Mouse (Mus musculus) cerebellum, adult 2 months (tissue): ENCODE measurements around the gene Cdk5rap3. TPM values are rescaled to one million over a fixed set of nuclear protein-coding genes. Genes with fewer than 3 reads are reported as not detected.

Experiments
- DNase-seq, 2 experiments: peaks; one replicate each; pipeline ENCODE4 v3.0.0; 2021
- H3K27ac ChIP-seq: fragments of 200-500 bp; 2 replicates; pipeline ENCODE4 v1.5.1; 2012; ENCODE audit warnings: low read length, control low read depth, inconsistent platforms; ENCODE audit not compliant: insufficient read depth
- H3K27me3 ChIP-seq: fragments of 200-500 bp; 2 replicates; pipeline ENCODE4 v1.6.1; 2012; ENCODE audit warnings: inconsistent platforms, mild to moderate bottlenecking, low read length, moderate library complexity; ENCODE audit not compliant: control insufficient read depth, insufficient read depth
- H3K4me1 ChIP-seq: fragments of 200-500 bp; 2 replicates; pipeline ENCODE4 v1.6.1; 2011; ENCODE audit warnings: low read length; ENCODE audit not compliant: control insufficient read depth, insufficient read depth
- H3K4me3 ChIP-seq: fragments of 200-500 bp; replicated peaks from 2 replicates; pipeline ENCODE3; 2011; ENCODE audit warnings: mild to moderate bottlenecking, low read depth, low read length, control low read depth; ENCODE audit not compliant: insufficient read depth
- CTCF ChIP-seq: fragments of 200-500 bp; IDR thresholded peaks from 2 replicates; pipeline ENCODE4 v1.5.1; 2011; ENCODE audit warnings: low read depth, mild to moderate bottlenecking, control low read depth, low read length, moderate library complexity, borderline replicate concordance; ENCODE audit not compliant: insufficient read depth
- POLR2A ChIP-seq: fragments of 200-500 bp; IDR thresholded peaks from 2 replicates; pipeline ENCODE4 v1.6.1; 2011; ENCODE audit warnings: low read length, control low read depth, borderline replicate concordance; ENCODE audit not compliant: insufficient read depth
- WGBS: fragments of 180-500 bp; shearing (Covaris S2); methylation state at CpG from one replicate; pipeline ENCODE4 v1.1.7; 2018; 5-methylcytosine and 5-hydroxymethylcytosine counted together
- polyA plus RNA-seq: library from polyadenylated mRNA; depleted of rRNA; stranded (reverse); fragments of >200 nt; gene quantifications from 2 replicates; pipeline ENCODE4 v1.2.3, GENCODE M21; 2012; rRNA removed

Cdk5rap3 gene
- 40.7 and 41.2 TPM in 2 replicates for polyA plus RNA-seq

GRCm38 (mm10) chr11:96916044-96916884 lies at the start of gene Cdk5rap3:
Cdk5rap3 (minus strand) TSS chr11:96916496.
- TF ChIP-seq CTCF, result peak; percentile 81
- TF ChIP-seq POLR2A, result peak; percentile 73; the same call in 1 of the 2 replicates
- no peaks in the 10 kb centered on the region for H3K4me1 ChIP-seq
- peak; percentile 98 to 100 for DNase-seq
- H3K27me3 ChIP-seq, result no peaks in the 10 kb centered on the region
- under 1% methylated on average over 55 of the region's 55 CpGs for WGBS
- peak within 1 kb of the TSS; percentile 78 for H3K4me3 ChIP-seq
- peak within 1 kb of the TSS; percentile 40; the same call in 1 of the 2 replicates for H3K27ac ChIP-seq

DNA sequence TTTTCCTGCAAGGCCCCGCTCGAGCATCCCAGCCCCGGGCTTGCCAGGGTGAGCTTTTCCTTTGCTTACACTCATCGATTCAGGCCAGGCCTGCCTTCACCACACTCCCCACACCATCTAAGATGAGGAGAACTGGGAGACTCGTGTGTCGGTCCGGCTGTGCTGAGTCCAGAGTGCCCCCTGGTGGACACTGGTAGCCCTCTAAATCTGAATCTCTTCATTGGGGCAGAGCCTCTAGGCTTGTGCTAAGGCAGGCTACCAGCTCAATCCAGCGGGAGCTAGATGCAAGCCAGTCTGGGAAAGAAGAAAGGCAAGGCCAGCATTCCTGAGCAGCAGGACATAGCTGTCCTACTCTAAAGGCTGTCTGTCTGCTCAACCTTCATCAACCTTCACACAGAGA lies 47.3 kb upstream of the Cdk5rap3 start:
- no peak overlapping the region for H3K4me3 ChIP-seq
- no peaks in the 10 kb centered on the region for H3K27me3 ChIP-seq
- H3K4me1 ChIP-seq, result peaks cover 5% of the 10 kb centered on the region
- H3K27ac ChIP-seq, result no peak overlapping the region
- peak; percentile 89 to 90 for DNase-seq
- 6% methylated on average over 8 of the region's 8 CpGs for WGBS
- TF ChIP-seq POLR2A, result no peak
- peak; percentile 89 for TF ChIP-seq CTCF

GRCm38 (mm10) chr11:96957061-96957805 lies 40.9 kb upstream of the Cdk5rap3 start:
- no peaks in the 10 kb centered on the region for H3K27me3 ChIP-seq
- H3K4me3 ChIP-seq, result no peak overlapping the region
- H3K27ac ChIP-seq, result no peak overlapping the region
- WGBS, result 74% methylated on average over 10 of the region's 10 CpGs
- no peak for TF ChIP-seq POLR2A
- TF ChIP-seq CTCF, result no peak
- DNase-seq, result no peak
- peaks cover 2% of the 10 kb centered on the region for H3K4me1 ChIP-seq

- TF ChIP-seq CTCF (peak; percentile 50; the same call in 1 of the 2 replicates), POLR2A (no peak)
- 60% methylated on average over 20 of the region's 20 CpGs for WGBS
- DNase-seq, result no peak
- H3K4me3 ChIP-seq, result no peak overlapping the region
- no peaks in the 10 kb centered on the region for H3K27me3 ChIP-seq
- H3K27ac ChIP-seq, result no peak overlapping the region
- peaks cover 3% of the 10 kb centered on the region for H3K4me1 ChIP-seq
These were observed 39.9 kb upstream of the Cdk5rap3 start for GRCm38 (mm10) chr11:96956009-96956724.

DNA sequence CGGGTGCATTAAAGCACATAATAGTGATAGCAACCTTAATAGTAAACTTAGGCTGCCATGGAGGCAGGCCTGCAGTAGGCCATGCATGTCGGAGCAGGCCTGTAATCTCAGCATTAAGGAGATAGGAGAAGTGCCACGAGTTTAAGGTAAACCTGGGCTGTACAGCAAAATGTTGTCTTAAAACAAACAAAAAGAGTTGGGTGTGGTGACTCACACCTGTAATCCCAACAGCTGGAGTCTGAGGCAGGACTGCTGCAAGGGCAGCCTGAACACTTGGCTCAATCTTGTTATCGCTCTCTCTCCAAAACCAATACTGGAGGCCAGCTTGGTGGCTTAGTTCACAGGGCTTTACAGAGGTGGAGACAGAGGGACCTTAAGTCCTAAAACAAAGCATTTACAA lies 38.8 kb upstream of the Cdk5rap3 start:
- Histone ChIP-seq H3K4me1 (peaks cover 3% of the 10 kb centered on the region), H3K4me3 (no peak overlapping the region), H3K27ac (no peak overlapping the region), H3K27me3 (no peaks in the 10 kb centered on the region)
- TF ChIP-seq POLR2A (no peak), CTCF (no peak)
- 88% methylated on average over 4 of the region's 4 CpGs for WGBS
- DNase-seq, result no peak

DNA sequence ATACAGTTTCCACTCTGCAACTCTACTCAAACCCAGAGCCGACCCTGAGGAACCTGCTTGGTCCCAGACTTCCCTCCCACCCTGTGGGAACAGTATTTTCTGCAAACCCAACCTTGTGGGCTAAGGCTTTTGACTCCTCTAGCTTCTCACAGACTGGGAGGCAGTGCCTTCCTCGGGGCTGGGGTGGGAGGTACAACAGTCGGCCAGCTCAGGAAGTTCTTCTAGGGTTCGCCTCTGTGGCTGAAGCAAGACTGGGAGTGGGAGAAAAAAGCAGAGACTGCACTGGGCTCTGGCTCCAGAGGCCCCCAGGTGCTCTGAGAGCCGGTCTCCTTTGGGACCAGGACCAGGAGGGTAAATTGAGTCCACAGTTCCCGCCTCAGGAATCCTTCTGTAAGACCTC lies 36.6 kb upstream of the Cdk5rap3 start:
- TF ChIP-seq CTCF (no peak), POLR2A (no peak)
- Histone ChIP-seq H3K4me1 (peaks cover 3% of the 10 kb centered on the region), H3K27ac (no peak overlapping the region), H3K27me3 (no peaks in the 10 kb centered on the region), H3K4me3 (no peak overlapping the region)
- 72% methylated on average over 6 of the region's 6 CpGs for WGBS
- no peak for DNase-seq

DNA sequence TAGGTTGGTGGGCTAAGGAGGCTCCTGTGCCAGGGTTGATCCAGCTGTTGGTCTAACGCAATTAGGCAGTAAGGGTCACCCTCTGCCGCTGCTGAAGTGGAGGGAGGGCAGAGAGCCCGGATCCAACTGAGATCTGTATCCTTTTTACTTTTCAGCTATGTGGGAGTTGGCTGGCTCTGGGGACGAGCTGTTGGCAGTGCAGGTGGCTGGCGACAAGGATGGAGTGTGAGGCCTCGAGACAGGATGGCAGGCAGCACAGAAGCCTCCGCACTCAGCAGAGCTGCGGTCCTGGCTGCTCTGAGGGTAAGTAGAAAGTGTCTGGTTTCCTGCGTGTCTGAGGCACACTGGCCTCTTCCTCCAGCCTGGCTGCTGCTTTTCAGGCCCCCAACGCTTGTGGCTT lies 36.1 kb upstream of the Cdk5rap3 start:
- DNase-seq, result no peak
- TF ChIP-seq POLR2A (no peak), CTCF (no peak)
- H3K27me3 ChIP-seq, result no peaks in the 10 kb centered on the region
- H3K27ac ChIP-seq, result peak overlapping the region; percentile 50; the same call in 1 of the 2 replicates
- no peak overlapping the region for H3K4me3 ChIP-seq
- WGBS, result 24% methylated on average over 10 of the region's 10 CpGs
- peaks cover 3% of the 10 kb centered on the region for H3K4me1 ChIP-seq
